Mouse (Mus musculus) neural tube, embryonic 14.5 days (tissue): Measurements from ENCODE around the gene Fgf14. TPM values are rescaled to one million over a fixed set of nuclear protein-coding genes. Genes with fewer than 3 reads are reported as not detected.

Experiments
- ATAC-seq: fragments of 200-750 bp; cut with Nextera tagmentation; 2 replicates; pipeline ENCODE4 v1.8.0; 2017; ENCODE audit warnings: low read depth, mild to moderate bottlenecking, moderate TSS enrichment, moderate library complexity
- H3K27ac ChIP-seq: fragments of 300-500 bp; sonication (generic); 2 replicates; pipeline ENCODE4 v1.5.1; 2014; ENCODE audit warnings: low read depth, mild to moderate bottlenecking, control low read depth, low read length, moderate library complexity, mixed read lengths
- H3K27me3 ChIP-seq: fragments of 300-500 bp; sonication (generic); 2 replicates; pipeline ENCODE4 v1.6.1; 2014; ENCODE audit warnings: low read length; ENCODE audit not compliant: control insufficient read depth, insufficient read depth
- H3K36me3 ChIP-seq: fragments of 300-500 bp; sonication (generic); 2 replicates; pipeline ENCODE4 v1.6.1; 2014; ENCODE audit warnings: low read length, mixed read lengths; ENCODE audit not compliant: control insufficient read depth, insufficient read depth
- H3K4me1 ChIP-seq: fragments of 300-500 bp; sonication (generic); 2 replicates; pipeline ENCODE4 v1.6.1; 2014; ENCODE audit warnings: low read length; ENCODE audit not compliant: control insufficient read depth, insufficient read depth
- H3K4me2 ChIP-seq: fragments of 300-500 bp; sonication (generic); 2 replicates; pipeline ENCODE4 v1.6.1; 2014; ENCODE audit warnings: mild to moderate bottlenecking, low read depth, low read length, control low read depth
- H3K4me3 ChIP-seq: fragments of 300-500 bp; sonication (generic); 2 replicates; pipeline ENCODE4 v1.5.1; 2014; ENCODE audit warnings: low read depth, low read length, control low read depth, mixed read lengths
- H3K9ac ChIP-seq: fragments of 300-500 bp; sonication (generic); replicated peaks from 2 replicates; pipeline ENCODE4 v1.6.1; 2014; ENCODE audit warnings: low read depth, mild to moderate bottlenecking, control low read depth, low read length, mixed read lengths
- H3K9me3 ChIP-seq: fragments of 300-500 bp; sonication (generic); 2 replicates; pipeline ENCODE4 v1.6.1; 2016; ENCODE audit warnings: low read length; ENCODE audit not compliant: control insufficient read depth
- WGBS: fragments of 180-500 bp; shearing (Covaris S2); extraction: QIAGEN DNeasy Blood & Tissue Kit; methylation state at CpG from one replicate; pipeline ENCODE4 v1.1.7; 2014; 5-methylcytosine and 5-hydroxymethylcytosine counted together
- polyA plus RNA-seq: library from polyadenylated mRNA; unstranded; fragments of >200 nt; fragmentation: Nextera tagmentation; extraction: Ambion mirVana; gene quantifications from 2 replicates; pipeline ENCODE4 v1.2.1, GENCODE M21; 2014

Gene Fgf14
- 36.3 and 38.1 TPM in 2 replicates for polyA plus RNA-seq

DNA sequence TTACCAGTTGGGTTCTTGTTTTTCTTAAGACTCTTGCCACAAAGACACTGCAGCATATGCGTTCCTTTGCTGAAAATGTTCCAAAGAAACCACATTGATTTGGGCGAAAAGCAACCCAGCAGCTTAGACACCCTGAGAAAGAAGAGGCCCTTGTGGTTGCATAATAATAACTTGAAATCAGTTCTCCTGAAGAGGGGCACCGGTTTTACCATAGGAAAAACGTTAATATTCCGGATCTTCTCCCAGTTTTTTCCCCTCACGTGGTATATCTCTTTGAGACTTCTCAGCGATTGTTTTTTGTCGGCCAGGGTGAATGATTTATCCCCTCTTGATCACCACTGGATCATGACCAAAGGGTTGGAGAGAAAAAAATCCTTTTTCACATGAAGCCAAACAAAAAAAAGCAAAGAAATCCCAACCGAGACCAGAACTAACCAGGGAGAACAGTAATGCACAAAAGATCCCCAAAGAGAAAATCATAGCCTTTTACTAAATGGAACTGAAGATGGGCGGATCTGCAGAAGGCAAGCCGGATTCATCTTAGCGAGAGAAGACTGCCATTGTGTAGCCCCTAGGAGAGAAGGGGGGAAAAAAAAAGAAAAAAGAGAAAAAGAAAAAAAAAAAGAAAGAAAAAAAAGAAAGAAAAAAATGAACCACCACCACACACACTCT is at the start of gene Fgf14:
Fgf14 (minus strand) TSS at position 622 of the 672 bp plus-strand sequence.
- no peak for ATAC-seq
- H3K27ac ChIP-seq: peak within 1 kb of the TSS; percentile 25; the same call in 1 of the 2 replicates
- peak within 1 kb of the TSS; percentile 68 for H3K4me2 ChIP-seq
- H3K9me3 ChIP-seq: no peaks in the 10 kb centered on the region
- peak within 1 kb of the TSS; percentile 35 for H3K9ac ChIP-seq
- H3K4me3 ChIP-seq: peak within 1 kb of the TSS; percentile 57
- H3K4me1 ChIP-seq: peaks cover 6% of the 10 kb centered on the region; the same call in 1 of the 2 replicates
- WGBS: 4% methylated on average over 12 of the region's 12 CpGs
- H3K27me3 ChIP-seq: no peaks in the 10 kb centered on the region
- no peaks in the 10 kb centered on the region for H3K36me3 ChIP-seq

DNA sequence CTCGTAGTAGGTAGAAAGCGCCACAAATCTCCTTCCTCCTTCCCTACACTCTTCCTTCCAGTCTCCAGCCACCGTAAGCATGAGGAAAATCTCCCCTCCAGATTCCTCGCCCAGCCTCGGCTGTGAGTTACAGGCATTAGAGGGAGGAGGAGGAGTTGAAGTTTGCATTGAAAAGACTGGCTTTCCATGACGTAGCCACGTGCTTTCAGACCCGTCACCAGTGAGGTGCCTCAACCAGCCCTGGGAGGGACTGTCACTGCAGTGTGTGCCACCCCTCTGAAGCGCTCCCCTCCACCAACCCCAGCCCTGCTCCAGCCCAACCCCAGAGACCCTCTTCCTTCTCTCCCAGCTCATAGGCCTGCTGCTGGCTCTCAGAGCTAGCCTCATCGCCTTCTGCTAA is 452 bp upstream of the Fgf14 start:
- H3K4me2 ChIP-seq: peak overlapping the region; percentile 68
- WGBS: 1% methylated on average over 10 of the region's 10 CpGs
- H3K36me3 ChIP-seq: no peaks in the 10 kb centered on the region
- peak; percentile 95 for ATAC-seq
- H3K9ac ChIP-seq: peak overlapping the region; percentile 35
- H3K9me3 ChIP-seq: no peaks in the 10 kb centered on the region
- peaks cover 6% of the 10 kb centered on the region; the same call in 1 of the 2 replicates for H3K4me1 ChIP-seq
- H3K4me3 ChIP-seq: peak overlapping the region; percentile 57
- H3K27me3 ChIP-seq: no peaks in the 10 kb centered on the region
- H3K27ac ChIP-seq: peak overlapping the region; percentile 23; the same call in 1 of the 2 replicates

DNA sequence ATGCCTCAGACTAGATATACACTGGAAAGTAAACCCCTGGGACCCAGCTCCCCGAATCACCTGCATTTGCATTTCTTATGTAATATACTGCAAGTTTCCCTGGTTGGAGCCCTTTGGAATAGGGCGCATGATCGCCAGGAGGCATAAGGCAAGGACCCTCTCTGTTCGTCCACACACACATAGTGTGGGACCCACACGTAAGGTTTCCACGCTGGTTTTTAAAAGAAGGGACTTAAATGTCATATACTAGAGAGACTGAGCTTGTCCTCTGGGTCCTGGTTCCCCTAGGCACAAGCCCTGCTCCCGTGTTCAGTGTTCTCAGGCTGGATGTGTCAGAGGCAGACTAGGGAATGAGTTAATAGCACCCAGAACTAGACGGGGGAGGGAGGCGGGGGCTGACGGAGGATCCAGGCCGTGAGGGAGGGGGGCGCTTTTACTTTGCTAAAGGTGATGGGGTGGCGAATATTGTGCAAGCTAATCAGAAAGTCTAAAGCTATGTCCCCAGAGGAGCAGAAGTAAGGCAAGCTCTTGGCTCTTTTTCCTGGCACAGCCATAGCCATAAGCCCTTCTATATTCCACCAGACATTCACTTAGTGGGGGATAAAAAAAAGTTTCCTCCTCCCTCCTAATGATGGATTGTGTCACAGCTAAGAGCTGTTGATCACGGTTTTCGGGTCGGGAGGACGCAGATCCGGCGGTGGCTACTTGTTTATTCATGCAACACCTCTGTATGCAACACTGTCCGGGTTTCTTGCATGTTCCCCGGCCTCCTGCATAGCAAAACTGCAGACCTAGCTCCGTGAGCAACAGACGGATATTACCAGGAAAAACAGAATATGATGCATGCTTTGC is 1.0 kb downstream of the Fgf14 start:
- Histone ChIP-seq H3K4me3 (peak overlapping the region; percentile 57), H3K4me1 (peaks cover 6% of the 10 kb centered on the region; the same call in 1 of the 2 replicates), H3K9ac (peak overlapping the region; percentile 35), H3K9me3 (no peaks in the 10 kb centered on the region), H3K27me3 (no peaks in the 10 kb centered on the region), H3K36me3 (no peaks in the 10 kb centered on the region), H3K27ac (peak overlapping the region; percentile 25; the same call in 1 of the 2 replicates), H3K4me2 (peak overlapping the region; percentile 68)
- 3% methylated on average over 23 of the region's 23 CpGs for WGBS
- peak; percentile 64 for ATAC-seq

DNA sequence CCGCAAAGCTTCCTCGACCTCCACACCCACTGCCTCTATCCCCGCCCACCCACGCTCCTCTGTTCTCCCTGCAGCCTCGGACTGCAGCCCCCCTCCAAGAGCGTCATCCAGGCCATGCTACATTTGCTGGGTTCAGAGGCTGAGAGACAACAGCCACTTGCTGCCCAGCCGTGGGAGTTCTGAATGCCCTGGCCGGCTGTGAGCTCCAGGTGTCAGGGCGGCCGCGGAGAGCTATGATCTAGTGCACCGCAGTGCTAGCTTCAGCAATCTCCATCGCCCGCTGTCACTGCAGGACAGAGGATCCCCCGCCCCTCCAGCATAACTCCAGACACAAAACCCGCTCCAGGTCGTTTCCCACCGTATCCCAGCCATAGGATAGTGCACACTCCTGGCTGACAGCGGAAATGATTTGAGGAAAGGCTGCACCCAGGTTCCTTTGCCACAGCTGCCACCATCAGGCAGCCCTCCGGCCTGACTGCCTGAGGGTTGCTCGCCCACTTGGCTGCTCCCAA is 1.7 kb downstream of the Fgf14 start:
- Histone ChIP-seq H3K4me3 (peak overlapping the region; percentile 57), H3K27ac (0 out of 2 replicates have a peak overlapping the region, but pooled peaks have one; percentile 48), H3K9ac (peak overlapping the region; percentile 35), H3K9me3 (no peaks in the 10 kb centered on the region), H3K27me3 (no peaks in the 10 kb centered on the region), H3K4me2 (peak overlapping the region; percentile 68), H3K36me3 (no peaks in the 10 kb centered on the region), H3K4me1 (peaks cover 7% of the 10 kb centered on the region; the same call in 1 of the 2 replicates)
- ATAC-seq: peak; percentile 54
- WGBS: under 1% methylated on average over 21 of the region's 21 CpGs

DNA sequence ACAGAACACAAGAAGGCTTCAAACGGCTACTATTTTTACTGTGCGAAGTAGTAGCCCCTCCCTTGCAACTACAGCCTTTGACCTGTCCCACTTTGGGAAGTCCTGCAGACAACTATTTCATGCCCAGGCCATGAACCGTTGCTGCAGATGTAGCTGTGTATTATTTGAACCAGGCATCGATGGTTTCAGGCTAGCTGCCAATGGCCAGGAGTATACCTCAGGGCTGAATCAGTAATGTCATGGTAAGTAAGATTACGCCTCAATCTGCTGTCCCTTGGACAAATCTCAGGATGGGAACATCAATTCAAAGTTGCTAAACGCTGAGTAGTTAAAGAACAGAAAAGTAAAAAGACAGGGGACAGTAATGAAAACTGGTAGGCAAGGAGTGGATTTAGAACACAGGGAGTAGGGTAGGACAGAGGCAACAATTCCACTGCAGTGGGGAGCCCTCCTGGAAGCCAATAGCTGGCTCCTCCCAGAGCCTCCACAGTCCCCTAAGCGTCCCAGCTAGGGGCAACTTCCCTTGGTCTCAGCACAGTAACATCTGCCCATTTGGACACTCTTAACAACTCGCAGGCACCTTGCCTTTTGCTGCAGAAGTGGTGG is 2.3 kb downstream of the Fgf14 start:
- 17% methylated on average over 8 of the region's 8 CpGs for WGBS
- no peaks in the 10 kb centered on the region for H3K27me3 ChIP-seq
- ATAC-seq: no peak
- no peak overlapping the region for H3K27ac ChIP-seq
- peaks cover 11% of the 10 kb centered on the region; the same call in 1 of the 2 replicates for H3K4me1 ChIP-seq
- peak overlapping the region; percentile 57 for H3K4me3 ChIP-seq
- peak overlapping the region; percentile 35 for H3K9ac ChIP-seq
- H3K9me3 ChIP-seq: no peaks in the 10 kb centered on the region
- no peaks in the 10 kb centered on the region for H3K36me3 ChIP-seq
- peak overlapping the region; percentile 68 for H3K4me2 ChIP-seq

DNA sequence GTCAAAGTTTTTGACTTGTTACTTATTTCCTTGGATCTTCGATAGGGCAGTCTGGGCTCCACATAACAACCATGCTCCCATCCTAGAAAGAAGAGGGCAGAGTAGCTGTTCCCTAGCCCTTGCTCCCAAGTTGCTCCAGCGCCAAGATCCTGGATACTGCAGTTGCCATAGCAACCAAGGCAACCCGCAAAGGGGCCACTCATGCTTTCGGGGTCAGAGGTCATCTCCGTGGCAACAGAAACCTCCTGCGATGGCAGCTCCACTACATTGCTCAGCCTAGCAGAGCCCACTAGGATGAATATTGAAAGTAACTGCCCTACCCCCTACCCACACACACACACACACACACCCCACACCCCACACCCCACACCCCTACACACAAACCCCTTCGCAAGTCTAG is 7.2 kb downstream of the Fgf14 start:
- Histone ChIP-seq H3K4me1 (peaks cover 11% of the 10 kb centered on the region; the same call in 1 of the 2 replicates), H3K4me3 (no peak overlapping the region), H3K4me2 (peak overlapping the region; percentile 4; the same call in 1 of the 2 replicates), H3K27ac (no peak overlapping the region), H3K9ac (no peak overlapping the region), H3K9me3 (no peaks in the 10 kb centered on the region), H3K27me3 (no peaks in the 10 kb centered on the region), H3K36me3 (no peaks in the 10 kb centered on the region)
- WGBS: 5% methylated on average over 7 of the region's 7 CpGs
- peak; percentile 95 for ATAC-seq

DNA sequence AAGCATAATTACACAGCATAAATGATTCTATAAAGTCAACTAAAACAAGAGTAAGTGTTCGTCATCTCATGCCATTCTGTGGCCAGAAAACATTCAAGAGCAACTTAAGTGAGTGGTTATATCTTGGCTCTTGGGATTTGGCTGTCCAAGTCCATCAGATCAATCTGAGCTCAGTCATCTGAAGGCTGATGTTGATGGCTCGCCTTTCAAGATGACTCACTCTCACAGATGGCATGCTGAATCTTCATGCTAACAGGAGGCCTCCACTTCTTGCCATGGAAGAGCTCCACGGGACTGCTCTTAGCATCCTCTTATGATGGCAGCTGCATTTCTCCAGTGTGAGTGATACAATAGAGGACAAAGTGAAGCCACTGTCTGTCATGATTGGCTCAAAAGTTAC is 34.1 kb downstream of the Fgf14 start:
- H3K27me3 ChIP-seq: no peaks in the 10 kb centered on the region
- H3K36me3 ChIP-seq: no peaks in the 10 kb centered on the region
- H3K27ac ChIP-seq: no peak overlapping the region
- H3K9ac ChIP-seq: no peak overlapping the region
- H3K9me3 ChIP-seq: no peaks in the 10 kb centered on the region
- no peak overlapping the region for H3K4me3 ChIP-seq
- ATAC-seq: no peak
- no peaks in the 10 kb centered on the region for H3K4me1 ChIP-seq
- 80% methylated on average over 3 of the region's 3 CpGs for WGBS
- H3K4me2 ChIP-seq: no peak overlapping the region

DNA sequence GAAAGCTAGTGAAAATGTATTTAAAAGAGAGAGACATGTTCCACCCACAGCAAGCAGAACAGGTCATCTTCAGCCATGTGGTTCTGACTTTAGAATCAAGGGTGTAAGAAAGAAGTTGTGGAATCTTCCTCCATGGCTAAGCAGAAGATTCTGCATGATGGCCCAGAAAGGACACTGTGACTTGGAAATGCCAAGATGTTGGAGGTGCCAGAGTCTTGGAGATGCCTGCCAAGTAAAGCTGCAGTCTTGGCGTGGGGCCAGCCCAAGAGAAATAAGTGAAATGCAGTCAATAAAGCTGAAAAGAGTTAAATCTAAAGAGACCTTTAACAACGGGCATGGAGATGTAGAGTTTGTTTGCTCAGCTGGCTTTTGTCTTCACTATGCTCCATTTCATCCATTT is 42.0 kb downstream of the Fgf14 start:
- 37% methylated on average over 2 of the region's 2 CpGs for WGBS
- Histone ChIP-seq H3K4me1 (no peaks in the 10 kb centered on the region), H3K27me3 (no peaks in the 10 kb centered on the region), H3K9me3 (no peaks in the 10 kb centered on the region), H3K4me3 (no peak overlapping the region), H3K4me2 (no peak overlapping the region), H3K36me3 (no peaks in the 10 kb centered on the region), H3K9ac (no peak overlapping the region), H3K27ac (no peak overlapping the region)
- ATAC-seq: no peak
